Comparison of ENCODE assay signal across 8 mouse cellular contexts in the genomic region with DNA sequence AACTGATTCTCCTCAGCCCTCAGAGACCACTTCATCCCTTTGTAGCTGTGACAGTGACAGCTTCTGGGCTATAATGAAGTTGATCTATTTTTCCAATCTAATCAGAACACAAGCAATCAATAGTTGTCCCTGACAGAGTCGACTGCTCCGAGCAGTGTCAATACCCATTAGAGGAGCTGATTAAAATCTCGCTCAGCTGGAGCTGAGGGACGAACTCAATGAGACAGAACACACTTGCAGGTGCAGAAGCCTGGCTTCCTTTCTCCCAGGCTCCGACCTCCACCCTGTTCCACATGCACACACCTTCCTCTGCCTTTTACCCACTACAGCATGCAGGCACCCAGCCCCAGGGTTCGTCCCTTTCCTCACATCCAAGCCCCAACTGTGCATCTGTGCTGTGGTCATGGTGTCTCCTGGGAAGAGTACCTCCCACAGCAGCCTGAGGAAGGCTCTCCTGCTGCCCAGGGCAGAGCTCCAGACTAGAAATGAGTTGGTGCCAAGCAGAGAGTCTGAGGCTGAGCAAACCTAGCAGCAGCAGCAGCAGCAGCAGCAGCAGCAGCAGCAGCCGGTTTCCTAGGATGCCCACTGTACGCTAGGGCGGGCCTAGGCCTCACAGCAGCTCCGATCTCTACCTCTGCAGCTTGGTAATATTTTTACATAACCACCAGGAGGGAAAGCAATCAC.
DNase-seq lines count a peak whose midpoint lies in the region; ATAC-seq and TF ChIP-seq lines count a peak whose summit lies in the region.
"Had no signal": no experiment of that assay in that cellular context is flagged by ENCODE, and none has a peak within 500 bp of the region (broad histone marks: within the 10 kb centered on the region; RNA-seq: fewer than 3 reads in every experiment).

No protein-coding gene starts in this region.

- no peak overlapping the region for H3K4me2 ChIP-seq in heart, embryonic 14.5 days (ENCODE audit: low read length)
- no peak overlapping the region for H3K4me2 ChIP-seq in midbrain, embryonic 11.5 days

- no peak for ATAC-seq in heart, embryonic 14.5 days (ENCODE audit: insufficient number of reproducible peaks, insufficient read depth, low FRiP score, low read depth)
- ATAC-seq in midbrain, embryonic 11.5 days (ENCODE audit: low FRiP score) = peak; percentile 64; the same call in 1 of the 2 replicates

- H3K27me3 ChIP-seq in heart, embryonic 14.5 days (ENCODE audit: control insufficient read depth, insufficient read depth, low read length) = no peaks in the 10 kb centered on the region
- no peaks in the 10 kb centered on the region for H3K27me3 ChIP-seq in testis, adult 2 months (ENCODE audit: control insufficient read depth, insufficient read depth, low read length)
- H3K27me3 ChIP-seq in midbrain, embryonic 11.5 days (ENCODE audit: control insufficient read depth, insufficient read depth, low read length) = no peaks in the 10 kb centered on the region

- 73% methylated on average over 10 of the region's 10 CpGs for WGBS in heart, embryonic 14.5 days
- WGBS in midbrain, embryonic 11.5 days = 64% methylated on average over 10 of the region's 10 CpGs

- peaks cover 18 to 38% of the 10 kb centered on the region in 2 experiments for H3K4me1 ChIP-seq in heart, embryonic 14.5 days (ENCODE audit: control insufficient read depth in 2 of 2, insufficient read depth in 2 of 2, low read length in 2 of 2)
- peaks cover 12% of the 10 kb centered on the region for H3K4me1 ChIP-seq in testis, adult 2 months (ENCODE audit: control insufficient read depth, insufficient read depth, low read length)
- H3K4me1 ChIP-seq in midbrain, embryonic 11.5 days (ENCODE audit: control insufficient read depth, insufficient read depth, low read length) = no peaks in the 10 kb centered on the region

- TF ChIP-seq CTCF in testis, adult 2 months (IDR thresholded peaks at IDR 0.05; ENCODE audit: control insufficient read depth, insufficient read depth, insufficient replicate concordance, low read depth, low read length) = no peak

- peaks cover 50% of the 10 kb centered on the region for H3K36me3 ChIP-seq in heart, embryonic 14.5 days (ENCODE audit: control insufficient read depth, insufficient read depth, low read length)
- H3K36me3 ChIP-seq in testis, adult 2 months (ENCODE audit: control insufficient read depth, insufficient read depth, low read length) = no peaks in the 10 kb centered on the region
- H3K36me3 ChIP-seq in midbrain, embryonic 11.5 days (ENCODE audit: control insufficient read depth, insufficient read depth, low read length) = no peaks in the 10 kb centered on the region

- no peak for DNase-seq in heart, adult 11 months
- no peak for DNase-seq in testis, postnatal 10 days (ENCODE audit: low spot score)
- DNase-seq in midbrain, embryonic 11.5 days (ENCODE audit: low spot score, missing footprints) = peak; percentile 39
- DNase-seq in T-cell, adult 2 months (ENCODE audit: low spot score) = no peak
- DNase-seq in spleen, postnatal 10 days (ENCODE audit: low spot score in 2 of 2) = no peak
- DNase-seq: kidney, adult 2 months had no signal

- H3K27ac ChIP-seq in heart, embryonic 14.5 days (replicated peaks in 1 of 2; ENCODE audit: control insufficient read depth in 1 of 2, insufficient read depth in 1 of 2, low read depth in 2 of 2, low read length in 2 of 2) = no peak overlapping the region
- peak overlapping the region; percentile 59 for H3K27ac ChIP-seq in testis, adult 2 months (ENCODE audit: control insufficient read depth, insufficient read depth, low read depth, low read length)
- H3K27ac ChIP-seq in midbrain, embryonic 11.5 days (ENCODE audit: low read depth, low read length) = no peak overlapping the region; the same call in 1 of the 2 replicates

- H3K4me3 ChIP-seq in heart, embryonic 14.5 days (ENCODE audit: control insufficient read depth in 1 of 2, insufficient read depth in 1 of 2, low read depth in 1 of 2, low read length in 2 of 2) = no peak overlapping the region
- H3K4me3 ChIP-seq in testis, adult 2 months (ENCODE audit: control insufficient read depth, low read depth, low read length) = no peak overlapping the region
- no peak overlapping the region for H3K4me3 ChIP-seq in midbrain, embryonic 11.5 days (ENCODE audit: low read depth, low read length)

- H3K9ac ChIP-seq in heart, embryonic 14.5 days (ENCODE audit: low read length) = 0 out of 2 replicates have a peak overlapping the region, but pooled peaks have one; percentile 8
- H3K9ac ChIP-seq in midbrain, embryonic 11.5 days (ENCODE audit: low read length) = peak overlapping the region; percentile 24; the same call in 1 of the 2 replicates

- H3K9me3 ChIP-seq in heart, embryonic 14.5 days (ENCODE audit: control insufficient read depth, low read length) = no peaks in the 10 kb centered on the region
- no peaks in the 10 kb centered on the region for H3K9me3 ChIP-seq in midbrain, embryonic 11.5 days (ENCODE audit: control insufficient read depth, low read length)

- no peak for TF ChIP-seq POLR2A in testis, adult 2 months (IDR thresholded peaks at IDR 0.05; ENCODE audit: control insufficient read depth, low read depth, low read length)
